Mouse (Mus musculus) c-Kit-positive CD71-positive TER-119-positive erythroid progenitor cells, embryonic 14.5 days (primary cell): ENCODE data around the gene Hip1.

Experiments used
- DNase-seq: peaks from one replicate; pipeline ENCODE4 v3.0.0-alpha.2; 2013; ENCODE audit warnings: low spot score

The Hip1 gene

DNA sequence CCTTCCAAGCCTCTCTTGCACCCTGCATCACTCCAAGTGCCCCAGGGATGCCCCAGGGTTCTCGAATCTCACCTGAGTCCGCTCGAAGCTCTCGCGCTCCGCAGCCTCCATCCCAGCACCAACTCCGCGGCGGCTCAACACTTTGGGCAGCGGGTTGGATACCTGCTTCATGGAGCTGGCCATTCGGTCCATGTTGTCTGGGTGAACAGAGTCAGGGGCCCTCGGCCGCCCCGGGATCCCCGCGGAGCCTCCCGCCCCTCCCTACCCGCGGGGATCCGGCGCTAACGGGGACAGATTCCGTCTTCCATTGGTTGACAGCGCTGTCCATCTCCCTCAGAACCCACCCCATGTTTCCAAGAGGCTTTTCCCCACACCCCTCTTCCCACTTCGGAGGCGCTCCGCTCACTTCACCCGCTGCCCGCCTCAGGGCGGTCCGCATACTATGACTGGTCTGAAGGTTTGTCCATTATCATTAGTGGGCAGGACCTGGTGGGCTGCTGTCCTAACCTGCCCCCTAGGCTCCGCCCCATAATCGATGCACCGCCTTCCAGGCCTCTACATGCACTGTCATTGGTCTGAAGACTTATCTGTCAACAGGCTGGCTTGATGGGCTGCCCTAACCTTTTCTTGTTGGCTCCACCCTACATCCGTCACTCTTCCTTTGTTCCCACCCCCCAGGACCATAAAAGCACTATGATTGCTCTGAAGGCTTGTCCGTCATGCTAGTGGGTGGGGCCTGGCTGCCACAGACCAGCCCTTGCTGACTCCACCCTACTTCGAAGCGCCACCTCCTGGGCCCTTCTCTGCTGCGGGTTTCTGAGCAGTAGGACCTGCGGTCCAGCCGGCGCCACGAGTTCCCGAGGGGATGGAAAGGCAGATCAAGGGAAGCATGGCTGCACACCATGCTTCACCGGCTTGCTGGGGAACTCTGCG is at the start of gene Hip1:
Gene Hip1 (minus strand): TSS at position 256 of the 933 bp plus-strand sequence.
- DNase-seq, result peak; percentile 89

DNA sequence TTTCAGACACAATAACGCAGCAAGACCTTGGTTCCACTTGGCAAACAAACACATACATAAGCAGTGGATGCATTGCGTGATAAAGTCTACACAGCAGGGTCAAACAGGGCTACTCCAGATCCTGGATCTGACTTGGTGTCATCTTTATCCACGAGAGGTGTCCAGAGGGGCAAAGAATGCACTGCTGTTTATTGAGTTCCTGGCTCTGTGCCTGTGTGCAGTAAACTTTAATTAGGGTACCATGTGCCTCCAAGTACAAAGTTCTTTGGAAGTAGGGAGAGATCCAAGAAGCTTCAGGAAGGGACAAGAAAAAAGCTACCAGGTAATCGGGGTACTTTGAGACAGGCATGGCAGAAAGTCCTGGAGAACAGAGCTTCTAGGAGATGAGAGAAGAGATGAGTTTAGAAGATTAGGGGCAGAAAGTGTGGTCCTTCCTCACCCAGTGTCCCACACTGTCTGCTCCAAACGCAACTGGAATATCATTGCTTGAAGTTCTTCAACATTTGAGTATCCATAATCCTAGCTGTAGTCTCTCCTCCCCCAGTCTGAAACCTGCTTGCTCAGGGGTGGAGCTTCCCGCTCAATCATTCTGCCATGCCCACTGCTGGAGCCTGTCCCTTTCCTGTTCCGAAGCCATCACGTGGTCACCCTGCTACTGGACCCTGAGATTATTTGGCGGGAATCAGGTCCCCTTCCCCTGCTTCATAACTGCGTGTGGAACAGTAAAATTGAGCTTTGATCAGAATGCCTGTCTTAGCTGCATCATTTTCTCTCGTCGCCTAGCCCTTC is 45.3 kb upstream of the Hip1 start:
- DNase-seq, result no peak

DNA sequence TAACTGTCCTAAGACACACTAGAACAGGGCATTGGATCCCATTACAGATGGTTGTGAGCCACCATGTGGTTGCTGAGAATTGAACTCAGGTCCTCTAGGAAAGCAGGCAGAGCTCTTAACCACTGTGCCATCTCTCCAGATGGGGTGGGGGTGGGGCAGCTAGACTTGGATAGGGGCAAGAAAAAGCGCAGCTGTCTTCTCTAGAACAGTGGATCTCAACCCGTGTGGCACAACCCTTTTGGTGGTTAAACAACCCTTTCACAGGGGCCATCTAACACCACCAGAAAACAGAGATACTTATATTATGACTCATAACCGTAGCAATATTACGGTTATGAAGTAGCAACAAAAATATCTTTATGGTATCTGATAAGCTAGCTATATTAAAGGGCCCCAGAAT is 42.8 kb upstream of the Hip1 start:
- no peak for DNase-seq

DNA sequence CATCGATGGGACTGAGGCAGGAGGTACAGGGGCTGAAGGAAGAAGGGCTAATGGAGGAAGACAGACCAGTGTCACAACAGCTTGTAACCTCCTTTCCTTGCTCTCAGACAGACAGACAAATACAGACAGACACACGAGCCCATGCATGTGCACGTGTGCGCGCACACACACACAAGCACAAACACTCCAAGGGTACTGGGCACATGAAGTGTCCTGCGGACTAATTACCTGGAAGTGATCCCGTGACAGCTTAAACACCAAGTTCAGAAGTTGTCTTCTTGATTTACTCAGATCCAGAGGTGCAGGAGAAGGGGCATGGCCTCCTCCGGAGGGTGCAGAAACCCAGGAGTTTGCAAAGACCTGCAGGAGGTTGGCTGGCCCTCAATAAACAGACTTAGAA is 40.8 kb upstream of the Hip1 start:
- DNase-seq, result no peak

DNA sequence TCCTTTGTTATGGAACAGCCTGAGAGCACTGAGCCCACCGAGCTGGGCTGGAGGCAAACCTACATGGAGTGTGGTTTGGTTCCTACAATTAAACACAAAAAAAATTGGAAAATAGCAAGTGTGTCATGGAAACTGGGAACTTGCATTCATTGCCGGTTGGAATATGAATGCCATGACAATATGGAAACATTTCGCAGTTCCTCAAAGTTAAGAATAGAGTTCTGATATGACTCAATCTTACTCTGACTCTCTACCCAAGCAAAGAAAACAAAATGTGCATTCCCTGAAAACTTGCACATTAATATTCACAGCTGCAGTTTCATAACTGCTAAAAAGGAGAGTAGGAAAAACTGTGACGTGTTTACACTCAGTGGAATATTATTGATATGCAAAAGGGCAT is 37.4 kb upstream of the Hip1 start:
- no peak for DNase-seq

DNA sequence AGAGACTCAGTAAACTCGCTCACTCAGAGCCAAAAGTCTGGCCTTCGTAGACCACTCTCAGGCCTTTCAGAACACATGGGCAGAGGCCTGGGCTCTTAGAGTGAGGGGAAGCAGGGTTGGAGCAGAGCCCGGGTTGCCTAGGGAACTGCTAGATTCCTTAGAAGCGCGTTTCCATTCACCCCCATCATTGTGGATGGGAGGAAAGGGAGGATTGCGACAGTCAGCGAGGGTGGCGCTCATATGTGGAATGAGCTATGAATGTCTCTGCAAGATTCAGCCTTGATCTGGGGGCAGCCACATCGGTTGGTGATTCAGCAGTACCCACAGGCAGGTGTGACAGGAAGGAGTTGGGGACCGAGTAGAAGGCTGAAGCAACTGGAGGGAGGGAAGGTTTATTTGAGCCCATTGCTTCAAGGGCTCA is 34.4 kb upstream of the Hip1 start:
- no peak for DNase-seq

DNA sequence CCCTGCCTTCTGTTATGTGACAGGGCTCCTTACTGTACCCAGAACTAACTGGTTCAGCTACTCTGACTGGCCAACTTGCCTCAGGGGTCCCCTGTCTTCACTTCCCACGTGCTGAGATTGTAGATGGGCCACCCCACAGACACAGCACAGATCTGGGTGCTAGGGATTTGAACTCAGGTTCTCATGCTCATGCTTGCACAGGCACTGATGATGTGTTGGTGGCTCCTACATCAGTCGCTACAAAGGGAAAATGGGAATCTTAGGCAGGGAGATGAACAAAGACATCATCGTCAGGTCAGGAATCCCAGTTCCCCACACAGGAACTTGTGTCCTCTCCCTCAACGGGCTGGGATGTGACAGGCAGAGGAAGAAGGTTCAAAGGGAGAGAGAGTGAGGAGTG is 31.1 kb upstream of the Hip1 start:
- DNase-seq, result no peak

DNA sequence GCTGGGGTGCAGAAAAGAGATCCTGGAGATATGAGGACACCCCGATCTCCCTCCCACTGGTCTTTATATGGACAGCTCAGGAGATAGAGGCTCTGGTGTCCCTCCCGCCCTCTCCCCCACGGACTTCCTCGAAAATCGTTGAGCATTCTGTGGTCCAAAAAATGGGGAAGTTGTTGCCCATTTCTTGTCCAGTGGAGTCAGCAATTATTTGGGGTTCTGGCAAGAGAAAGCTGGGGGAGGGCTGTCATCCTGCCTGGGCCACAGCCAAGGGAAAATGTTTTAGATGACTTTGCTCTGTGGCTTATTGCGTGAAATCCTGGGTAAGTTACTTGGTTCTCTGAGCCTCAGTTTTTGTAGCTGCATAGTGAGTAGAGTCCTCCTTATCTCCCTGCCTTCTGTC is 28.1 kb upstream of the Hip1 start, which contains the start of gene Ccl24:
Gene Ccl24 (minus strand): TSS at position 44 of the 400 bp plus-strand sequence.
- DNase-seq, result no peak

DNA sequence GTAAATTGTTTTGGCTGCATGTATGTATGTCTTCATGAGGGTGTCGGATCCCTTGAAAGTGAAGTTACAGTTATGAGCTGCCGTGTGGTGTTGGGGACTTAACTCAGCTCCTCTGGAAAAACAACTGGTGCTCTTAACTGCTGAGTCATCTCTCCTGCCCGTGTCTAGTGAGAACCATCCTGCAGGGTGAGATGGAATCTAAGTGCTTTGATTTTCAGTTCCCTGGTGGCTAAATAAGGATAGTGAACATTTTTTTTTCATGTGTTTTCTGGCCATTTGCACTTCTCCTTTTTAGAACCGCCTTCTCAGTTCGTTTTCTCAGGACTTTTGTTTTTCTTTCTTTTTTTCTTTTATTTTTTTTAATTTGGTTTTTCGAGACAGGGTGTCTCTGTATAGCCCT is 23.8 kb upstream of the Hip1 start:
- no peak for DNase-seq

DNA sequence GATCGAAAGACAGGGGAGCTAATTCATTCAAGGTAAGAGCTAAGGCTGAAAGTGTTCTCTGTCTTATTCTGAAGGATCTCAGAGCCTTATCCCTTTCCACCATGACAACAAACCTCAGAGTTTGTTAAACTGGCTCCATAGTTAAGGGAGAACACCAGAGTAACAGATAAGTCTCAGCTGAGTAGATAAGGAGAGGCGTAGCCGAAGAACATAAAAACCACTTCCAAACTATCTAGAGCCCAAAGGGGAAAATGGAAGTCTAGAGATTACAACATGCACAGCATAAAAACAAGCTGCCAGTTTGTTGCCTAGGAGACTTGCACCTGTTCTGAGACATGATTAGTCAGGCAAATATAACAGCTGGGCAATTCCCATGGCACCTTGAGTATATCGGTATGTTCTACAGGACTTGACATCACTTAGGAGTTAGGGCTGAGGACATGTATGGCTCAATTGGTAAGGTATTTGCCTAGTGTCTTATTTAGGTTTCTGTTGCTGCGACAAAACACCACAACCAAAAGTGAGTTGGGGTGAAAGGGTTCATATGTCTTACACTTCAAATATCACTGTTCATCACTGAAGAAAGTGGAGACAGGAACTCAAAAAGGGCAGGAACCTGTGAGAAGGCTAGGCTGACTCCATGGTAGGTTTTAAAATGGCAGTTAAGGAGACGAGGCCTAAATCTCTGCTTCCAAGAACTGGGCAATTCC is 22.8 kb upstream of the Hip1 start:
- no peak for DNase-seq

DNA sequence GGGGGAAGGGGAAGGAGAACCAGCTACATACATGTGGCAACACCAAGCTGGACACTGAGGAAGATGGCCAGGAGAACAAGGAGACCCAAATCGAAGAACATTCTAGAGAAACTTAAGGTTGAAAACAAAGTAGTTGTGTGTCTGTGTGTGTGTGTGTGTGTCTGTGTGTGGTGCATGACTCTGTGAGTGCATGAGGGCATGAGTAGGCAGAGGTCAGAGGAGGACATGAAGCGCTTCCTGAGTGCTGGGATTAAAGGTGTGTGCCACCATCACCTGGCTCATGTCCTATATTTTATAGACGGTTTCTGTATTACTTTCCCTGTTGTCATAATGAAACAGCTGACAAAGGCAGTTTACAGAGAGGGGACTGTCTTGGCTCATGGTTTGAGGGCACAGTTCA is 18.5 kb upstream of the Hip1 start, which contains the start of gene Ccl26:
Gene Ccl26 (minus strand): TSS at position 101 of the 400 bp plus-strand sequence.
- DNase-seq, result no peak

DNA sequence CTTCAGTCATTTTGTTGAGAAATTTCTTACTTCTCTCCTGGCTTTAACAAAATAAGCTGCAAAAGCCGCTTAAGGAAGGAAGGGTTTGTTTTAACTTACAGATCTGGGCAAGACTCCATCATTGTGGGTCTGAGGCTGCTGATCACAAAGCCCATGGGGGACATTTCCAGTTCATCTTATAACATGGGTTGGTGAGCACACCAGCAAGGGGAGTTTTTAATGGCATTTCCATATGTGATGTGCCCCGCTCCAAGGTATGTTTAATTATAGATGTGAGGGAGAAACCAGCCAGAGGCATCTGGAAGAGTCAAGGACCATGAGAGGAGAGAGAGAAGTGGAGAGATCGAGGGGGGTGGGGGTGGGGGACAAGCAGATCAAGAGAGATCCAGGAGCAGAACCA is 12.8 kb upstream of the Hip1 start:
- DNase-seq, result no peak

DNA sequence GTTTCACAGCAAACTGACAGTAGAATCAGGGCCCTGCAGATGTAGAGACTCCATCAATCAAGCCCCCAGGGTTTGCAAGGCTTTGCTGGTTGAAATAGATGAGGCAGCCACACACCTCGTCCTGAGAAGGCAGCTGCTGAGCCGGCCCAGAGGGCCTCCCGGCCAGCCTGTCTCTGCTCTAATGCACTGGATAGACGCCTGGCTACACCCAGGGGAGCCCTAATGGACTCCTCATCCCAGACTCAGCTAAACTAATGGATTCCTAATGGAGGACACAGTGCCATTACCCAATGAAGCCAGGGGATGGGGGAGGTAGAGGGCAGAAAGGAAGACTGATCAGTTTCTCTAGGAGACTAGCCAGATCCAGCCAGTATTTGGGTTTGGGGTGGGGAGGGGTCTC is 12.1 kb upstream of the Hip1 start:
- DNase-seq, result no peak

DNA sequence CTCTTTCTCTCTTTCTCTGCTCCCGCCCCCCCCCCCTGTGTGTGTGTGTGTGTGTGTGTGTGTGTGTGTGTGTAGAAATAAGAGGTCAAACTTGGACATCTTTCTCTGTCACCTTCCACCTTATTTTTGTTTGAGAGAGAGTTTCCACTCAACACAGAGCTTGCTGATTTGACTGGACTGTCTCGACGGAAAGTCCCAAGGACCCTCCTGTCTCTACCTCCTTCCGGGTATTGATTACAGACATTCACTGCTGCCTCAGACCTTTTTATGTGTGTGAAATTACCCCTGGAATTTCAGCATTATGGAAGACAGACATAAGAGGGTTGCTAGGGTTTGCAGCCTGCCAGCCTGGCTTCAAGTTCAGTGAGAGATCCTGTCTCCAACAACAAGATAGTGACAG is 11.3 kb upstream of the Hip1 start:
- no peak for DNase-seq

DNA sequence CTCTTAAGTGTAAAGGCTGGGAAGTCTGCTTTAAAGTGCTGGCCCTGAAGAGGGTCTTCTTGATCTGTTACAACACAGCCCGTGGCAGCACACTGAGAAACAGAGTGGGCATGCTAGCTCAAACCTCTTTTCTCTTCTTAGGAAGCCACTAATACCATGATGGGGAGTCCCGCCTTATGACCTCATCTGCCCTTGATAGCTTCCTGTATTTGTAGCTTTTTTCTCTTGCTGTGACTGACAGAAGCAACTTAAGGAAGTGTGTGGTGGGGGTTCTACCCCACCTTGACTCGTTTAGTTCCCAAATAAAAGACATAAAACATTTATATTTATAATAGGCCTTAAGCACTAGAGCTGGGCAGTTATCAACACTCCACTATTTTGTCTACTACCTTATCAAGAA is 6.7 kb upstream of the Hip1 start:
- DNase-seq, result no peak

DNA sequence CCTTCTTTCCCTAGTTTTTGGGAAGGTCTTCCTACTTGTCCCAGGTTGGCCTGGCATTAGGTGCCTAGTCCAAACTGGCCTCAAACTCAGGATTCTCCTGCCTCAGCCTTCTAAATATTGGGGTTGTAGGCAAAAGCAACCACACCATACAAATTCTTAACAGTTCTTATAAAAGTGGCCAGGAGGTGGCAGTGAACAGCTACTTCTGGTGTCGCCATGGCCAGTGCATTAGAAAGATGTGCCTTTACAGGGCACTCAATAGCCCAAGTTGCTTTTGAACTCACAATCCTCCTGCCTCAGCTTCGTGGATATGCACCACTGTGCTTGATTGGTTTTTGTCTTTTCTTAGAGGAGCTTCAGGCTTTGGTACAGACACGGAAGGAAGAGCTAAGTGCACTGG is 6.0 kb upstream of the Hip1 start:
- DNase-seq, result no peak

DNA sequence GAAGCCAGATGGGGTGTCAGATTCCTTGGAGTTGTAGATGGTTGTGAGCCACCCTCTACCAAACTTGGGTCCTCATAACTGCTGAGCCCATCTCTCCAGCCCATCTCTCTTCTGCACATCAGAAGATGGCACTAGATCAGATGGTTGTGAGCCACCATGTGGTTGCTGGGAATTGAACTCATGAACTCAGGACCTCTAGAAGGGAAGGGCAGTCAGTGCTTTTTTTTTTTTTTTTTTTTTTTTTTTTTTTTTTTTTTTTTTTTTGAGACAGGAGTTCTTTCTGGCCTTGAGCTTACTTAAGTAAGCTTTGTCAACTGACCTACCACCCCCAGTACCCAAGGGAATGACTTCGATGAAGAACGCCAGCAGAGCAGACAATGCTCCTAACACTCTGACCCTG is 3.1 kb upstream of the Hip1 start:
- no peak for DNase-seq

DNA sequence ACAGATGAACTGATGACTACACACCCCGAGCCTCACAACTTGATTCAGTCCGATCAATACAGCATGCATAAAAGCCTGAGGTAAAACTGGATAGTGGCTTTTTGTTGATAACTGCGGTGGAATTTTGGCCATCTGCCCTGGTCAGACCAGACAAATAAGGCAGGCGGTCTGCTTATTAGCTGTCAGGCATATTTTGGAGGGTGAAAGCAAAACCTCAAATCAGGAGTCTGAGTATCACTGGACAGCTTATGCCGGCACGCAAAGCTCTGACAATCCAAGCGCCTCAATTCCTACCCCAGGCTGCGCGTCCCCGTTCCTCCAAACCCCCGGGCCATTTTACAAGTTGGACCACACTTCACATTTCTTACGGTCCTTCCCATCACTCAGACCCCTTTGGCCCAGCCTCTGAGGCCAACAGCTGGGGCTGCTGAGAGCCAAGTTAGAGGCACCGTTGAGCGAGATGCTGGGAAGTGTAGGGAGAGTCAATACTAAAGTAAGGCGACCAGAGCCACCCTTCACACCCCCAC is 825 bp downstream of the Hip1 start:
- DNase-seq, result no peak

DNA sequence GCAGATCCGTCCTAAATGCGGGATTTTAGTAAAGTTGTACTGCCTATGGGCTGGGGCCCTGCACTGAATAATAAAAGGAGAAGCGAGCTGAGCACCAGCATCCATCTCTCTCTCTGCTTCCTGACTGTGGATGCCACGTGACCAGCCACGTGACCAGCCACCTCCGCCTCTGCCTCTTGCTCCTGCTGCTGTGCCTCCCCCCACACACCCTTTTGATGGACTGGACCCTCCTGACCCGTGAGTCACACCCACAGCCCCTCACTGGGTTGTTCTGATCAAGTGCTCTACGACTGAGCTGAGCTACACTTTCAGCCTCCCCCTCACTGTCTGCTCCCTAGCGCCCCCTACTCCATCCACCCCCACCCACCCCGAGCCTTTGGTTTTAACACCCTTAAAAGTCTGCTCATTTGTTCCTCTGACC is 7.1 kb downstream of the Hip1 start:
- DNase-seq, result no peak

DNA sequence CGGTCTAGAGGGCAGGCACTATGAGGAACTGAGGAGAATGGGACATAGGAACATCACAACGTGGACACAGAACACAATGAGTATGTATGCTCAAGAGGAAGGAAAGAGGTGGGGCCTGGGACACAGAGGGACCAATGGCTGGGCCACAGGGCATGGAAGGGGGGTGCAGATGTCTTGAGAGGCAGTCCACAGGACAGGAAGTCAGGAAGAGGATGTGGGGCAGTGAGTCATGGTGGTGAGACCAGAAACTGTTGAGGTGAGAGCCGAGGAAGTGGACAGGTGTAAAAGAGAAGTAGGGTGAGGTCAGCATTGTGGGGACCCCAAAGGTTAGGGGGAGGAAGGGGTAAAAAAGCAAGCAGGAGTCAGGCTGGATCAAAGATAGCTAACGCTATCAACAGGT is 7.6 kb downstream of the Hip1 start:
- no peak for DNase-seq

DNA sequence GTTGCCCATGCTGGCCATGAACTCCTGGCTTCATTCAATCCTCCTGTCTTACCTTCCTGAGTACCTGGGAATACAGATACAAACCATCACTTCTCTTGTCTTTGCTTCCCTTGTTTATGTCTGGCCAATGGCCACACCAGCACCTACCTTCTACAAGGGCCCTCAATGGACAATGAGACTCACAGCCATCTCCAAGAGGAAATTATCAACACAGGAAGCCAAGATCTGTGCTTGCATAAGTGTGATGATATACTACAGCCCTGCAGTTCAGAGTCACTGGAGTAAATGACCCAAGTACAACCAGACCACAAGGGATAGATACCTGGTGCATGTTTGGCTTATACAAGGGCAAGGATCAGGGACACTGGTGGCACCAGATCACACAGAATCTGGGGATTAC is 9.1 kb downstream of the Hip1 start:
- no peak for DNase-seq

DNA sequence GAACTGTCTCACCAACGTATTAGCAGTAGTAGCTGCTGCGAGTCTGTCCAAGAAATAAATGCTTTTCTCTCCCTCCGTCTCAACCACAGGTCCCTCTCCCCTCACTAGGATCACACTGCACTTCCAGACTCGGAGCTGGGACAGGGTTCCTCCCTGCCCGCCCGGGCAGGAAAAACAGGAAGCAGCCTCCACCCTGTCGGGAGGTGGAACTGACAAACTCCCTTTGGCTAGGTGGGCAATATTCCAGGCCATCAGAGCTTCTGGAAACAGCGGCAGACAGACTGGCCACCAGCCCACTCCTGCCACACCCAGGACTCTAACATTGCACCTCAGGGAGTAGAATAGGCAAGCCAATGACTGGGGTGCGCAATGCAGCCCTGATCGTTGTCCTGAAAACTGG is 11.5 kb downstream of the Hip1 start:
- DNase-seq, result no peak
